Mouse (Mus musculus) layer of hippocampus, postnatal 25 days (tissue): Measurements from ENCODE around the gene Fam234b. TPM values are rescaled to one million over a fixed set of nuclear protein-coding genes. Genes with fewer than 3 reads are reported as not detected.

Experiments
- DNase-seq, 2 experiments: peaks; one replicate each; pipeline ENCODE4 v3.0.0; 2022; ENCODE audit warnings: mixed read lengths in 2 of 2, low spot score in 1 of 2; ENCODE audit errors: extremely low spot score in 1 of 2
- total RNA-seq, 2 experiments: library from RNA; stranded (reverse); gene quantifications; 2 replicates each; pipeline ENCODE4 v1.2.3; 2021

Fam234b gene
- total RNA-seq, 2 experiments from 2014 or later, result 156 to 157 TPM

DNA sequence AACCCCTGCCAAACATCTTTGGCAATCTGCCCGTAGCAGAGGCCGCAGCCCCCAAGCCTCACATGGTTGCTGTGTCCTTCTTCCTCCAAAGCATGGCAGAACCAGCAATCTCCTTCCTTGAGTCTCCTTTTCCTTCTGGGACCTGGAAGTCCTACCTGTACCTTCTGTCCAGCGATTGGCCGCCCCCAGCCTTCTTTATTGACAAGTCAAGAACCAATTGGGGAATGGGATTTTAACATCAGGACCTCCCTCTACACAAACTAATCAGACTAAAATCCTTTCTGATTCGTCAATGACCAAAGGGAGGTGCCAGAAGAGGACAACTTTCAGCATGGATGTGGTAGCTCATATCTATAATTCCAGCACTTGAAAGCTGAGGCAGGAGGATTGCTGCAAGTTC is 22.1 kb downstream of the Fam234b start:
- no peak for DNase-seq

DNA sequence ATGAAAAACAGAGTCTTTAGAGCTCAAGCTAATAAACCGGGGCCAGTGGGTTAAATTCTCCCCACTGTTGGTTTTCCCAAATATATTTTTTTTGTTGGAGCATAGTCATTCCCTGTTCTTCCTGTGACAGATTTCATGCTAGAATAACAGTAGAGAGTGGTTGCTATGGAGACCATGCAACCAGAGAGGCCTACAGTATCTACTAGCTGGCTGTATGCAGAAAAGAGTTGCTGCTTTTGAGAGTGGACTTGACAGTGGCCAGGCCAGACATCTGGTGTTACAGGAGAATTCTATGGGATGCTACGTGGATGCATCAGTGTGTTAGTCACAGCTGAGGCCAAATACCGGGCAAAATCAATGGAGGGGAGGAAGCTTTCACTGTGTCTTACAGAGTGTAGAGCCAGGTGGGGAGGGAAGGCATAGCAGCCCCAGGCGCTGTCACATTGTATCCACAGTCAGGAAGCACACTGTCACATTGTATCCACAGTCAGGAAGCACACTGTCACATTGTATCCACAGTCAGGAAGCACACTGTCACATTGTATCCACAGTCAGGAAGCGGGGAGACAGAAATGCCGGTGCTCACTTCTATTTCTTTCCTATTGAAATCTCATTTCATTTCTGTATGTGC is 26.1 kb downstream of the Fam234b start:
- no peak for DNase-seq

DNA sequence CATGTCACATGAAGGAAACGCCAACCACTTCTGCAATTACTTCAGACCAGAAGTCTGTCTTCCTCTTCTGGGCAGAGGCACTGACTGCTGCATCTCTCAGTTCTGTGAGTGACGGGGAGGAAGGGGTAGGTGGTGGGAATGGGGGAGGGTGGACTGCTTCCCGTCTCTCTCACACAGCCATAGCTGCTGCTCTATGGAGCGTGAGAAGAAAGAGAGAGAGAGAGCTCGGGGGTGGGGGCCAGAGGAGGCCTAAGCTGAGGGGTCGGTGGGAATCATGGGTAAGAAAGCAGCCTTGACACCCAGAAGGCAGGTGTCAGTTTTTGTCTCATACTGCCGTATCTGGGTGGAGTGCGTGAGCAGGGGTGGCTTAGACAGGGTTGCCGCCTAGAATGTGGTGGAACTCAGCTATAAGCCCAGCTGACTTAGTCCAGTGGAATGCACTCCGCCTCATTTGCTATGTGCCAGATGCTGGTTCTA is 30.7 kb downstream of the Fam234b start:
- DNase-seq, result no peak

DNA sequence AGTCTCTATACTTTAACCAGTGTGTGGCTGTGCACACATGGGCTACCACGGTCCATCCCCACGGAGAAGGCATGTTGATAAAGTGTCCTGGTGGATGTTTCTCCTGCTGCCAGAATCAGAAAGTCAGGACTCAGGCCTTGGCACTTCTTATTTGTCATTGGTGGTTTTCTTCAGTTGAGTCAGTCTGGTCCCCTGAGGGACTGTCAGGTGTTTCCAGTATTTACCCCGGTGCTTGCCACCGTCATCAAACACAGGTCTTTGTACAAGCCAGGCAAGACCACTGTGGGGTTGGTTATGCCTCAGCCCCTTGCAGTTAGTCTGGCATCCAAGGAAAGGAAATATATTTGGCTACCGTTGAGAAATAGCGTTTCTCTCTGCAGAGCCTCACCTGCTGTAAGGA is 32.8 kb downstream of the Fam234b start:
- DNase-seq, result no peak

DNA sequence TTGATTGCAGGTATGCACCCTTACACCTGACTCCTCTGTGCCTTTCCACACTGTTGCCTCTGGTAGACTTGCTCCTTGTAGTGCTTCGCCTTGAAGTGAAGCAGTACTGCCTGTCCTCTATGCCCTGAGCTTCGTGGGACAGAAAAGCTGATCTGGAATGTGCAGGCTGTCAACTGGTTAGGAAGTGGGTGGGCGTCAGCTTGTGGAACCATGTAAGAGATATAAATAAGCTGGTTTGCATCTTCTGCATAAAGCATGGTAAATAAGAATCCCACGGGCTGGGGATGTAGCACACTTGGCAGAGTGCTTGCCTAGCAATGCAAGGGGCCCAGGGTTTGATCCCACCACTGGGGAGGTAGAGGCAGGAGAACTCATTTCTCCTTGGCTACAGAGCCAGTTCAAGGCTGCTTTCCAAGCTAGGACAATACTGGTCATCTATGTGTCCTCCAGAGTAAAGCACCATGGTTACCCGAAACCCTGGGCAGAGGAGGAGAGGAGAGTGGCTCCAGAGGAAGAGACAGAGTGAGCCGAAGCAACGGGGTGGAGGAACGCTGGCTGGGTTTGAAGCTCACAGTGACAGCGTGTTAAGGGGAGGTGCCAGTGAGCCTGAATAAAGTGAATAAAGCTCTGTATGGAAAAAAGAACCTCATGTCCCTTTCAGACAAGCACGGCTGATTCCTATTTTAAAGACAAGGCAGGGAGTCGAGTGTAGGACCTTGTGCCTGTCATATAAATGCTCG is 34.8 kb downstream of the Fam234b start:
- no peak for DNase-seq

DNA sequence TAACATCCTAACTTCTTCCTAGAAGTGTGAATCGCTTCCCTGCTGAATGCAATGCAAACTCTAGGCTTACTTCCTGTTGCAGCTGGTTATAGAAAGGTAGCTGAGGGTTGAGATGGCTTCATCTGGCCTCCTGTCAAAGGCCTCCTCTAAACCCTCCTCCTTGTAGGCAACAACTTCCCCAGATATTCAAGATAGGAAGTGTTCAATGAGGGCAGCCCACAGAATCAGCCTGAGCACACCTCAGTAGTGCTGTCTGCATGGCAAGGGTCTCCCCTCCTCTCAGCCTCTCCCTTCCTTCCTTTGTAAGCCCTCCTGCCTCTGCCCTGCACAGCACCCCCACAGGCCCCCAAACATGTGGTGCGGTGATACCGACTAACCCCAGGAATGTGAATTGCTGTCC is 38.0 kb downstream of the Fam234b start:
- DNase-seq, result no peak

DNA sequence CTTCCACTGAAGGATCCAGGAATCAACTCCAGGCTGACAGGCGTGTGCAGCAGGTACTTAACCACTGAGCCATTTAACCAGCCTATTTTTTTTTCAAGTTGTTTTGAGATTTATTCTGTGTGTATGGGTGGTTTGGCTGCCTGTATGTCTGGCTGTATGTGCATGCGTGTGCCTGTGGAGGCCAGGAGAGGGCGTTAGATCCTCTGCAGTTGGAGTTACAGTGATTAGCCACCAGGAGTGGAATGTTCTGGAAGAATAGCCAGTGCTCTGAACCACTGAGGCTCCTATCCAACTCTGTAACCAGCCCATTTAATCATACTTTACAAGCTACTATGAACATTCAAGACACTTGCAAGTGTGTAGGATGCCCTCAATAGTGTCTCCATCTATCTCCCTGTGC is 38.8 kb downstream of the Fam234b start:
- no peak for DNase-seq

DNA sequence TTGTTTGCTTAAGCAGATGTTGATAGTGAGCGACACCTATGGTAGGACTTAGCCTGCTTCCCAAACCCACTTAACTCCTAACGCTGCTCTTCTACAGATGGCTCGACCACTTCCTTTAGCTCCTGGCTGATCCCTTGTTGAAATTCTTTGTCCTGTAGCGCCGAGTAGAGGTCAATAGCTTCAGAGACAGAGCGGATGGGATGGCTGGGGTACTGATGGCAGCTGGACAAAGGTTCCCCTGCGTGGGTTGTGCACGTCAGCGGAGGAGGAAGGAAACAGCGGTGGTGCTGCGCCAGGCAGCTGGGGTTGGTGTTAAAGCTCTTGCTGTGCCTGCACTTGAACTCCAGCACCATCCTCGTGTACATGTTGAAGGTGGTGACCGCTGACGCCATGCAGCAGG is 39.5 kb downstream of the Fam234b start:
- DNase-seq, result no peak

DNA sequence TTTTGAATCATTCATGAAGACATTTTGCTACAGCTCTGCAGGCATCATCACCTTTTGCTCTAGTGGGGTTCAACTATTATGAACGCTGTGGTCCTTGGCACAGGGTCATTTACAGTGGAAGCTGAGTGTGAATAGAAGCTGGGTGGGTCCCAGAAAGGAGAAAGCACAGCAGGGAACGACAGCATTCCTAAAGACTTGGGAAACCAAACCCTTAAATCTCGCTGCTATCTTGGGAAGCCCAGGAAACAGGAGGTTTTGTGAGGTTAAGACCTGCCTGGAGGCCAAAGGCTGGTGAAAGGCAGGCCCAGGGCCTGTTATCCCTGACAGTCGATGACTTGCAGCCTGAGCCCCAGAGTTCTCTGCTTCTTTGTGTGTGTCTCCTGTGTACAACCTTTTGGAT is 40.4 kb downstream of the Fam234b start:
- DNase-seq, result no peak

DNA sequence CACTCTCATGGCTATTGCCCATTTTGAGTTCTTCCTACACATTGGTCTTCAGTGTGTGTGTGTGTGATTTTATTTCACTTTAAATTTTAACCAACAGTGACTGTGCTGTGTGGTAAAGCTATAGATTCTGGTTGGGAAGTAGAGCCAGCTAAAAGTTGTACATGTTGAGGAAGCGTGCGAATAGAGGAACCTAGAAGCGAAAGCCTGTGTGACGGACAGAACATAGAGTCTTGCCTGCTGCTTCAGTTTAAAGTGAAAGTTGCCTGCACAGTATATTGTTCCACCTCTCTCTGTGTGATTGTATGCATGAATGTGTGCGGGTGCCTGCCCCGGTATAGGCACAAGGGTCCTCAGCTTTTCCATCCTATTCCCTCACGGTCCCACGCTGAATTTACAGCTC is 42.6 kb downstream of the Fam234b start:
- no peak for DNase-seq

DNA sequence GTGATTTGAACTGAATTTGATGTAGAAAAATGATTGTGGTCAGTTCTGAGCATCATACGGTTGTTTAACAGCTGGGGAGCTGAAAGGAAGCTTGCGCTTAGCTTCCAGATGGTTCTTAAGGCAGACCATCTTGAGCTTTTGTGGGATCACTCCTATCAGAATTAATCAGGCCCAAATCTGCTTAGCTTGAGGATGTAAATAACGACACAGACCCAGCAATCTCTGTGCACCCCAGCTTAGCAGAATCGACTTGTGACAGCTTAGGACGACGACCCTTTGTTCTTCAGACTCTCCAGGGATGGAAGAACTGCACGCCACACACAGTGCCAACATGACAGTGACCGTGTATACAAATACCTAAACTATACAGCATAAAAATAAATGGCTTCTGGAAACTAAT is 47.8 kb downstream of the Fam234b start:
- DNase-seq, result no peak

DNA sequence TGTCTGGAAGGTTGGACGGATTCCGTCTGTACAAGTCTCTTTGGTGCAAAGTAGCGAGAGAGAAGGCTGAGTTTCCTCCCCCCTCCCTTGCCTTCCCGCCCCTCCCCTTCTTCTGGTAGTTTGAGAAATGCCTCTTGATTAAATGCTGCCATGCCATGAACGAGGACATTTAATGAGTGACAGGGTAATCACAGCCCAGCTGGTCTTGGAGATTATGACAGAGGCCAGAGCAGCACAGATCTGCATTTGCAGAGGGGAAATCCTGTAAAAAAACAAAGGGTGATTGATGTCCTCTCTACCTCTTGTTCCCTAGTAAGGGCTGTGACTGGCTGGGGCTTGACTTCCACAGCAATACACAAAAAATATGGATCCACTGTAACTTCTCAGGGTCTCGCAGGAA is 50.1 kb downstream of the Fam234b start:
- DNase-seq, result no peak

DNA sequence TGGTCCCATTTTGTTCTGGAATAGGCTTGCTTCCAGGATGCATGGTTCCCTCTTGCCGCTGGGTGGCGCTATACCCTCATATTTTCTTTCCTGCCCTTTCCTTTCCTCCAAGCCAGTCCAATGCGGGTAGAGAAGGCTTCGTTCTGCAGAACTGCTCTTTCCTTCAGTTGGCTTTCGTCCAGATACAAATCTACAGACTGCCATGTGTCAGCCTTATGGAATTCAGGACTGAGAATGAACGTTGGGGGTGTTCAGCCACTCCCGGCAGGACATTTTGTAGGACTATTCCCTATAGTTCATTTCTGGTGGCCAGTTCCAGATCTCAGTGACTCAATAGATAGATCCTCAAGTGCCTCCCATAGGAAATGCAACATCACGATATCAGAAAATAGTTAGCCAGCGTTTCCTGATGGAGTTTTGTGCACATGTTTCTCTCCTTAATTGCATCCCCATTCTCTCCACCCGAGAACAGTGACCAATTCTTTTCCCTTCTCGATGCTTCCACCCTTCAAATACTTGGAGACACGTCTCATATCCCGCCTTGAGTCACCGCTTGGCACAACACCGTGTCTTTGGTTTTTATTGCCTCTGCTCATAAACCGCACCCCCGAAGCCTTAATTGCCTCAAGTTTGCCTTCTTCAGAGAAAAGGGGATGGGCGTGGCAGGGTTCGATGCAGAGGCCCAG is 52.2 kb downstream of the Fam234b start:
- peak; percentile 68 to 77 for DNase-seq

DNA sequence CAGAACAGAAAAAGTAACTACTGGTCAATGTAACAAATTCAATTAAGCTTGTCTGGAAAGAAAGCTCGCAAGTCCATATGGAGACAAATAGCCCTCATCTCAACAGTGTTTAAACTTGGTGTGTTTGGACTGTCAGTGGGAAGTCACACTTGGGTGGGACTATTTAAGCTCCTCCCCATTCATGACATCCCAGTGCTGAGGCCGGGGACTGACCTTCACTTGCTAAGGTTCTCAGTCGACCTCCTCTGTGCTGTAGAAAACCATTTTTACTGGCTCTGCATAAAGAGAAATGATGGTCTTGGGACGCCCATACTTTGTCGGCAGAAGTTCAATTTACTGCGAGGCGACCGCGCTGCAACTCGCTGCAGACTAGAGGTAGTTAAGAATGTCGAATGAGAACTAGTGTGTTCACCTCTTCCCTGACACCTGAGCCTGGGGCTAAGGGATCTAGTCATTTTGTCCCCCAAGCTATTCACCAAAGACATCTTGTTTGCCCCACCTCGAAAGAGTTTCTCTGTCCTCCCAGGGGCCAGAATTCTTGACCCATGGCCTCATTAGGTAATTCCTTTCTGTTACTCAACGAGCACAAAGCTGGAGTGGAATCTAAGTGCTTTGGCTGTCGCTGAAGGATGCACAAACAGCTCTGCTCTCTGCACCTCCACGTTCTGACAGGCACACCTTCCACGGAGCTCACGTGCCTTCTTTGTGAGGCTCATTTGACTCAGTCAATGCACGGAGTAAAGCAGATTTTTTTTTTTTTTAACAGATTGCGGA is 53.3 kb downstream of the Fam234b start:
- no peak for DNase-seq

DNA sequence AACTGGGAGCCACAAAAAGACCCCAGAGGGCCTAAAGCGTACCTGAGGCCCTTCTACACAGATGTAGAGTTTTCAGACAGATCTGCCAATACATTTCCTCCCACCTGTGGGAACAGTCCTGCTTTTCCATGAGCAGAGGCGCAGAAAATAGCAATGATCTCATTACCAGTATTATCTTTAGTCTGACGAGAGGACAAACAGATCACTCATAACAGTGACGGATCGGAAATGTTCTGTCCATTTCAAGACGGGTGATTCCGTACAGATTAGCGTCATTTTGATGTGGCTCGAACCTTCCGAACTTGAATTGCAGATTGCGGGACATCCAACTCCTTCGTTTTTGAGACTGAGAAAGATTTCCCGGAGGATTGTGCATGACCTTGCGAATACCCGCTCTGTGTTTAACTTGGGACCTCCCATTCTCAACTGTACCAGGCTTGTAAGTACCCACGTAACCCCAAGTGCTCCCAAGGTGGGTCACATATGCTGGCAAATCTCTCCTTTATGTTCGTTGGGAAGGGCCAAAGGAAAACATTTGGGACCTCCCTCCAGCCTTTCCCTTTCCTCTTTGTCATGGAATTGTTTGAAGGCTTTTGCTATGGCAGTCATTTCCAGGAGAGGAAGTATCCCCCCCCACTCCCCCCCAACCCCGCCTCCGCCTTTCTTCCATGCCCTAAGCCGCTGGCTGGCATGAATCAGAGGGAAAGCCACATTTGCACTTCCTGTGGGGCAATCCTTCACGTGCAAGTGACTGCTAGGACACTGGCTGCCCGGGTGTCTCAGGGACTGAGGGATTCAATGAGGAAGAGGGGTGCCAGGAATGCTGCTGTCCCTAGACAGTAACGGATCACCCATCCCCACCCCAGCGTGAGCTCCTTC is 54.3 kb downstream of the Fam234b start:
- no peak for DNase-seq

DNA sequence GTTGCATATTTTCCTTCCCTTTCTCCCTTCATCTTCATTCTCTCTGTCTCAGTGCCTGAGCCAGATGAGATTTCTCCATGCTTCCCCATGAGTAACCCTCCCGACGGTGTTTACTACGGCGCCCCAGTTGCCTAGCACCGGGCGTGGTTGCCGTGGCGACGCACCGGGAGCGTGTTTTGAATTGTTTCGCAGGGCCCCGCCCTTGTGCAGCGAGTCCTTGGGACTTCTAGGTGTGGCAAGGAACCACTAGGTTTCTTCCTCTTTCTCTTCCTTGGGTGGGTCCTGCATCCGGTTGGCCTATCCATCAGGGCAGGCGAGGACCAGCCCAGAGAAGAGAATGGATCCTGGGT is 54.9 kb downstream of the Fam234b start:
- DNase-seq, result peak; percentile 69 to 74

DNA sequence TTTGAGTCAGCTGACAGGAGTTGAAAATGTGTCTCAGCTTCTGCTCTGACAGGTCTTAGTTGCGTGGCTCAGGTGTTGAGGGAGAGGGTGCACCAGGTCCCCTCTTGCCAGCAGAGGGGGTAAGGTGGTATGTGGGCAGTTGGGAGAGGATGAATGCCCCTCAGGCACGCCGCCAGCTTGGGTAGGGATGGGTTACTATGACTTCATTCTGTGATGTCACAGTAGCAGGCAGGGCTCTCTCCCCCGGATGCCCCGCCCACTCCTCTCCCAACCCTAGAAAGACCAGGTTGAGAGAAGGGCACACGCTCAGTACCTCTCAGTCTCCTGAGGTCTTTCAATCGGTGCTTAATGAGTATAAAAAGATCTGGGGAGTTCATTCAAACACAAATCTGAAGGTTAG is 56.4 kb downstream of the Fam234b start, which contains the start of gene Gsg1:
Gene Gsg1, minus strand, starts transcription at position 199 of the 400 bp plus-strand sequence.
- DNase-seq, result no peak

DNA sequence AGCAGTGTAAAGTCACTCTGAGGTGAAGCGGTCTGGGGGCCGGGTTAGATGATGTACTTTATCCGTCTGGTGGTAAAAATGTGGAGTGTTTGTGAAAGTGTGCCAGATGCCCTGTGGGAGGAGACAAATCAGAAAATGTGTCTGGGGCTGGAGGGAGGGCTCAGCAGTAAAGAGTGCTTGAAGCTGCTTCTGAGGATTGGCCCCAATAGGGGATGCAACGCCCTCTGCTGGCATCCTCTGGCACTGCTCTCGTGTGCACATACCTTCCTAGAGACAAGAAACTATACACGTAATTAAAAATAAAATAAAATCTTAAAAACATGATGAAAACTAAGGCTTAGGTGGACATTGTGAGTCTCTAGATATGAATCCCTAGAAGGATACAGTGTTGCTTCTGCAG is 62.7 kb downstream of the Fam234b start:
- no peak for DNase-seq

DNA sequence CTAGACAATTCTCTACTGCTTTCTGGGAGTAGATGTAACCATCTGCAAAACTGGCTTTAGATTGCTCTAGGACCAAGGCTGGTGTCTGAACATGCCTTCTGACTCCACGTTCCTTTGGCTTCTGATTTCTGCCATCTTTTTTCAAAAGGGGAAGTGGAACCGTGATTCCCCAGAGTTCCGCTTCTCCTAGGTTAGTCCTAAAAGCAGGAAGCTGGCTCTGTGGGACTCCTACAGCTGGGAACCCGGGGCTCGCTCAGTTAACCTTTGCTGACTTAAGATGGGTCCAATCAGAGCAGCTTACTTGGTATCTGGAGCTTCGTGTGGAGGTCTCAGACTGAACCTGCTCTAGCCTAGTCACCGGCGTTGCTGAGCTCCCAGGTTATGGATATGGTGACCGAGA is 63.3 kb downstream of the Fam234b start:
- DNase-seq, result no peak

DNA sequence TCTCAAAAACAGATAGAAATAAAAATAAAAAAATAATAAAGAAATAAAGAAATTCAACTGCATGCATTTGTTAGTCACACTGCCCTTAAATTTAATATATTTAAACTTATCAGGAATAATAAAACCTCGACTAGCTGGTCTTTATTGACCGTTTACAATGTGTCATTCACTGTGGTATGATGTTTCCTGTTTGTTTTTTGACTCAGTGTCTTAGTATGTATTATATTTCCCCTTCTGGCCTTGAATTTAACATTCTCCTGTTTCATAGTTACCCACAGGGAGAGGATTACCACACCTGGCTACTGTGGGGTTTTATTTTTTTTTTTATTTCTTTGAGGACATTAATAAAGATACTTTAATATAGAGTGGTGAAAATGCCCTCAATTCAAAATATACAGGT is 64.8 kb downstream of the Fam234b start:
- no peak for DNase-seq
